Mouse (Mus musculus): Measurements from ENCODE around the gene Cilp2. TPM values are rescaled to one million over a fixed set of nuclear protein-coding genes. Genes with fewer than 3 reads are reported as not detected.

Gene Cilp2
- polyA plus RNA-seq, 1 experiment from 2014 or later: 0.30 TPM

- WGBS: 72% methylated on average over 6 of the region's 6 CpGs
- Histone ChIP-seq H3K4me3 (ENCODE audit: low read length) (no peak overlapping the region), H3K9me3 (ENCODE audit: control insufficient read depth, low read length) (no peaks in the 10 kb centered on the region), H3K36me3 (ENCODE audit: control insufficient read depth, insufficient read depth, low read length) (no peaks in the 10 kb centered on the region), H3K27ac (ENCODE audit: low read length) (no peak overlapping the region), H3K4me1 (replicated peaks; ENCODE audit: control insufficient read depth, insufficient read depth, low read length) (no peaks in the 10 kb centered on the region), H3K9ac (ENCODE audit: low read length) (no peak overlapping the region), H3K4me2 (ENCODE audit: low read depth, low read length) (no peak overlapping the region), H3K27me3 (ENCODE audit: control insufficient read depth, insufficient read depth, low read depth, low read length) (peaks cover 4% of the 10 kb centered on the region; the same call in 1 of the 2 replicates)
- ATAC-seq (ENCODE audit: low read depth): no peak
These were observed 16.6 kb downstream of the Cilp2 start for GRCm38 (mm10) chr8:69870907-69871306.

GRCm38 (mm10) chr8:69870003-69870765 is 17.3 kb downstream of the Cilp2 start:
- H3K4me2 ChIP-seq (ENCODE audit: low read depth, low read length): no peak overlapping the region
- peaks cover 2% of the 10 kb centered on the region; the same call in 1 of the 2 replicates for H3K27me3 ChIP-seq (ENCODE audit: control insufficient read depth, insufficient read depth, low read depth, low read length)
- 77% methylated on average over 11 of the region's 11 CpGs for WGBS
- H3K27ac ChIP-seq (ENCODE audit: low read length): no peak overlapping the region
- no peak overlapping the region for H3K9ac ChIP-seq (ENCODE audit: low read length)
- H3K4me3 ChIP-seq (ENCODE audit: low read length): no peak overlapping the region
- H3K9me3 ChIP-seq (ENCODE audit: control insufficient read depth, low read length): no peaks in the 10 kb centered on the region
- no peaks in the 10 kb centered on the region for H3K36me3 ChIP-seq (ENCODE audit: control insufficient read depth, insufficient read depth, low read length)
- no peak for ATAC-seq (ENCODE audit: low read depth)
- H3K4me1 ChIP-seq (replicated peaks; ENCODE audit: control insufficient read depth, insufficient read depth, low read length): no peaks in the 10 kb centered on the region

- no peaks in the 10 kb centered on the region for H3K36me3 ChIP-seq (ENCODE audit: control insufficient read depth, insufficient read depth, low read length)
- no peaks in the 10 kb centered on the region for H3K27me3 ChIP-seq (ENCODE audit: control insufficient read depth, insufficient read depth, low read depth, low read length)
- WGBS: 58% methylated on average over 5 of the region's 5 CpGs
- no peak overlapping the region for H3K4me3 ChIP-seq (ENCODE audit: low read length)
- no peak overlapping the region for H3K4me2 ChIP-seq (ENCODE audit: low read depth, low read length)
- no peak for ATAC-seq (ENCODE audit: low read depth)
- no peaks in the 10 kb centered on the region for H3K9me3 ChIP-seq (ENCODE audit: control insufficient read depth, low read length)
- H3K9ac ChIP-seq (ENCODE audit: low read length): no peak overlapping the region
- H3K27ac ChIP-seq (ENCODE audit: low read length): no peak overlapping the region
- H3K4me1 ChIP-seq (replicated peaks; ENCODE audit: control insufficient read depth, insufficient read depth, low read length): no peaks in the 10 kb centered on the region
These were observed 19.7 kb downstream of the Cilp2 start for GRCm38 (mm10) chr8:69867696-69868326.

- Histone ChIP-seq H3K27ac (ENCODE audit: low read length) (no peak overlapping the region), H3K4me1 (replicated peaks; ENCODE audit: control insufficient read depth, insufficient read depth, low read length) (no peaks in the 10 kb centered on the region), H3K4me2 (ENCODE audit: low read depth, low read length) (no peak overlapping the region), H3K4me3 (ENCODE audit: low read length) (no peak overlapping the region), H3K27me3 (ENCODE audit: control insufficient read depth, insufficient read depth, low read depth, low read length) (no peaks in the 10 kb centered on the region), H3K9me3 (ENCODE audit: control insufficient read depth, low read length) (no peaks in the 10 kb centered on the region), H3K9ac (ENCODE audit: low read length) (no peak overlapping the region), H3K36me3 (ENCODE audit: control insufficient read depth, insufficient read depth, low read length) (no peaks in the 10 kb centered on the region)
- no peak for ATAC-seq (ENCODE audit: low read depth)
- WGBS: 65% methylated on average over 5 of the region's 5 CpGs
These were observed 23.3 kb downstream of the Cilp2 start for GRCm38 (mm10) chr8:69864180-69864579.

- Histone ChIP-seq H3K9me3 (ENCODE audit: control insufficient read depth, low read length) (no peaks in the 10 kb centered on the region), H3K27me3 (ENCODE audit: control insufficient read depth, insufficient read depth, low read depth, low read length) (no peaks in the 10 kb centered on the region), H3K4me3 (ENCODE audit: low read length) (no peak overlapping the region), H3K9ac (ENCODE audit: low read length) (no peak overlapping the region), H3K27ac (ENCODE audit: low read length) (no peak overlapping the region), H3K36me3 (ENCODE audit: control insufficient read depth, insufficient read depth, low read length) (no peaks in the 10 kb centered on the region), H3K4me1 (replicated peaks; ENCODE audit: control insufficient read depth, insufficient read depth, low read length) (no peaks in the 10 kb centered on the region), H3K4me2 (ENCODE audit: low read depth, low read length) (no peak overlapping the region)
- 78% methylated on average over 5 of the region's 5 CpGs for WGBS
- ATAC-seq (ENCODE audit: low read depth): no peak
These were observed 24.0 kb downstream of the Cilp2 start for GRCm38 (mm10) chr8:69863387-69864020.

GRCm38 (mm10) chr8:69861251-69861650 is 26.2 kb downstream of the Cilp2 start:
- 72% methylated on average over 2 of the region's 2 CpGs for WGBS
- H3K27ac ChIP-seq (ENCODE audit: low read length): no peak overlapping the region
- no peak overlapping the region for H3K4me2 ChIP-seq (ENCODE audit: low read depth, low read length)
- H3K9me3 ChIP-seq (ENCODE audit: control insufficient read depth, low read length): no peaks in the 10 kb centered on the region
- H3K27me3 ChIP-seq (ENCODE audit: control insufficient read depth, insufficient read depth, low read depth, low read length): no peaks in the 10 kb centered on the region
- H3K36me3 ChIP-seq (ENCODE audit: control insufficient read depth, insufficient read depth, low read length): no peaks in the 10 kb centered on the region
- H3K4me1 ChIP-seq (replicated peaks; ENCODE audit: control insufficient read depth, insufficient read depth, low read length): no peaks in the 10 kb centered on the region
- H3K4me3 ChIP-seq (ENCODE audit: low read length): no peak overlapping the region
- H3K9ac ChIP-seq (ENCODE audit: low read length): no peak overlapping the region
- no peak for ATAC-seq (ENCODE audit: low read depth)

GRCm38 (mm10) chr8:69860807-69861206 is 26.7 kb downstream of the Cilp2 start:
- no peak overlapping the region for H3K27ac ChIP-seq (ENCODE audit: low read length)
- no peak overlapping the region for H3K4me2 ChIP-seq (ENCODE audit: low read depth, low read length)
- H3K36me3 ChIP-seq (ENCODE audit: control insufficient read depth, insufficient read depth, low read length): no peaks in the 10 kb centered on the region
- WGBS: 56% methylated on average over 4 of the region's 4 CpGs
- ATAC-seq (ENCODE audit: low read depth): no peak
- H3K4me3 ChIP-seq (ENCODE audit: low read length): no peak overlapping the region
- no peak overlapping the region for H3K9ac ChIP-seq (ENCODE audit: low read length)
- no peaks in the 10 kb centered on the region for H3K27me3 ChIP-seq (ENCODE audit: control insufficient read depth, insufficient read depth, low read depth, low read length)
- H3K9me3 ChIP-seq (ENCODE audit: control insufficient read depth, low read length): no peaks in the 10 kb centered on the region
- no peaks in the 10 kb centered on the region for H3K4me1 ChIP-seq (replicated peaks; ENCODE audit: control insufficient read depth, insufficient read depth, low read length)

GRCm38 (mm10) chr8:69853869-69854268 is 33.6 kb downstream of the Cilp2 start:
- 92% methylated on average over 10 of the region's 10 CpGs for WGBS
- no peaks in the 10 kb centered on the region for H3K36me3 ChIP-seq (ENCODE audit: control insufficient read depth, insufficient read depth, low read length)
- H3K4me1 ChIP-seq (replicated peaks; ENCODE audit: control insufficient read depth, insufficient read depth, low read length): no peaks in the 10 kb centered on the region; the same call in 1 of the 2 replicates
- H3K27me3 ChIP-seq (ENCODE audit: control insufficient read depth, insufficient read depth, low read depth, low read length): no peaks in the 10 kb centered on the region
- no peak overlapping the region for H3K9ac ChIP-seq (ENCODE audit: low read length)
- H3K27ac ChIP-seq (ENCODE audit: low read length): no peak overlapping the region
- no peaks in the 10 kb centered on the region for H3K9me3 ChIP-seq (ENCODE audit: control insufficient read depth, low read length)
- ATAC-seq (ENCODE audit: low read depth): no peak
- H3K4me3 ChIP-seq (ENCODE audit: low read length): no peak overlapping the region
- H3K4me2 ChIP-seq (ENCODE audit: low read depth, low read length): no peak overlapping the region

- Histone ChIP-seq H3K9ac (ENCODE audit: low read length) (no peak overlapping the region), H3K27ac (ENCODE audit: low read length) (no peak overlapping the region), H3K4me3 (ENCODE audit: low read length) (no peak overlapping the region), H3K36me3 (ENCODE audit: control insufficient read depth, insufficient read depth, low read length) (no peaks in the 10 kb centered on the region), H3K9me3 (ENCODE audit: control insufficient read depth, low read length) (no peaks in the 10 kb centered on the region), H3K4me2 (ENCODE audit: low read depth, low read length) (no peak overlapping the region), H3K27me3 (ENCODE audit: control insufficient read depth, insufficient read depth, low read depth, low read length) (no peaks in the 10 kb centered on the region), H3K4me1 (replicated peaks; ENCODE audit: control insufficient read depth, insufficient read depth, low read length) (peaks cover 2% of the 10 kb centered on the region)
- no peak for ATAC-seq (ENCODE audit: low read depth)
- 72% methylated on average over 7 of the region's 7 CpGs for WGBS
These were observed 36.5 kb downstream of the Cilp2 start for GRCm38 (mm10) chr8:69850926-69851506.
